Mouse (Mus musculus): ENCODE measurements around the gene Wdfy2. TPM values are rescaled to one million over a fixed set of nuclear protein-coding genes. Genes with fewer than 3 reads are reported as not detected.

Wdfy2 gene
- polyA plus RNA-seq, 1 experiment = 11.2 TPM

DNA sequence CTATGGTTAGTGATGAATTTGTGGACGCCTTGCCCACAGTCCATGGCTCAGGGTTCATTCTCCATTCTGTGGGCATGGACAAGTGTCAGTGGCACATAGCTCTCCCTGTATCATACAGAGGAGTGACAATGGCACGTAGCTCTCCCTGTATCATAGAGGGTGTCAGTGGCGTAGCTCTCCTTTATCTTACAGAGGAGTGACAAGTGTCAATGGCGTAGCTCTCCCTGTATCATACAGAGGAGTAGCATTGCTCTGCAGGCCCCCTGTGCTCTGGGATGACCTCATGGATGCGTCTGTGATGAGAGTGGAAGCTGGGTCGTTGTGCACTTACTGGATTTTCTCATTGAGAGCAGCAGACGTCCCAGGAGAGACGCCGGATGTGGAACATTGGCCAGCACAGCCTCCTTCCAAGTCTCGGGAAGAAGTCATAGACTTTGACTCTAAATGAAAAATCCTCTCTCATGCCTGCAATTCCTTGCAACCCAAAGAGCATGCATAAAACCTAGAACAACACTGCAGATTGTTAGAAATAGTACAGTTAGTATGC, 79.1 kb downstream of the Wdfy2 start:
- no peak for TF ChIP-seq POLR2A (IDR thresholded peaks at IDR 0.05; ENCODE audit: insufficient read depth, low read length)
- TF ChIP-seq EP300 (IDR thresholded peaks at IDR 0.05; ENCODE audit: insufficient read depth, low read depth, low read length) = no peak

DNA sequence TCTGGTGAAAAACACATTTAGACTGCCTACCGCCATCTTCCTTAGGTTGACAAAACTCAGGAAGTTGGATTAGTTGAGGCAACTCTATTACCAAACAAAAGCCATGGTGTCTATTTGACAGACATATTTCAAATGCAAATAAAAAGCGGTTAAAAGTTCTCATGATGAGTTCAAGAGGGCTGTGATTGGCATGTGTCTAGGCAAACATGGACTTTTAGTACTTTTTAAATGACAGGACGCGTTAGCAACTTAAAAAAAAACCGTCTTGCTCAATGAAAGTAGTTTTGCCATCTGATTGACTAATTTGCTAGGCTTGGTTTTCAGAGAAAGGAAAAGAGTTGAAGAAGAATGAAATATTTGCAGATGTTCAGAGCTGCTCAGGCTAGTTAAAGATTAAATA, 83.9 kb downstream of the Wdfy2 start:
- Histone ChIP-seq H3K9me3 (replicated peaks; ENCODE audit: control insufficient read depth, insufficient read depth, low read length, poor library complexity, severe bottlenecking) (no peaks in the 10 kb centered on the region), H3K4me1 (ENCODE audit: control insufficient read depth, insufficient read depth, low read length) (no peaks in the 10 kb centered on the region), H3K36me3 (ENCODE audit: control insufficient read depth, insufficient read depth, low read length, poor library complexity, severe bottlenecking) (no peaks in the 10 kb centered on the region), H3K27me3 (ENCODE audit: control insufficient read depth, insufficient read depth, low read length, poor library complexity, severe bottlenecking) (no peaks in the 10 kb centered on the region), H3K27ac (ENCODE audit: insufficient read depth, low read length) (no peak overlapping the region), H3K4me3 (ENCODE audit: low read depth, low read length) (no peak overlapping the region), H3K9ac (ENCODE audit: low read depth, poor library complexity, severe bottlenecking) (no peak overlapping the region)
- TF ChIP-seq POLR2A (IDR thresholded peaks at IDR 0.05; ENCODE audit: insufficient read depth, low read length) (no peak), EP300 (IDR thresholded peaks at IDR 0.05; ENCODE audit: insufficient read depth, low read depth, low read length) (no peak), CTCF (IDR thresholded peaks at IDR 0.05; ENCODE audit: low read depth, low read length) (no peak)

More for the DNA sequence above, 79.1 kb downstream of the Wdfy2 start:
- H3K27me3 ChIP-seq (ENCODE audit: control insufficient read depth, insufficient read depth, low read length, poor library complexity, severe bottlenecking) = no peaks in the 10 kb centered on the region
- no peak overlapping the region for H3K4me3 ChIP-seq (ENCODE audit: low read depth, low read length)
- no peak overlapping the region for H3K9ac ChIP-seq (ENCODE audit: low read depth, poor library complexity, severe bottlenecking)
- no peaks in the 10 kb centered on the region for H3K4me1 ChIP-seq (ENCODE audit: control insufficient read depth, insufficient read depth, low read length)
- no peaks in the 10 kb centered on the region for H3K36me3 ChIP-seq (ENCODE audit: control insufficient read depth, insufficient read depth, low read length, poor library complexity, severe bottlenecking)
- no peak overlapping the region for H3K27ac ChIP-seq (ENCODE audit: insufficient read depth, low read length)
- H3K9me3 ChIP-seq (replicated peaks; ENCODE audit: control insufficient read depth, insufficient read depth, low read length, poor library complexity, severe bottlenecking) = no peaks in the 10 kb centered on the region

DNA sequence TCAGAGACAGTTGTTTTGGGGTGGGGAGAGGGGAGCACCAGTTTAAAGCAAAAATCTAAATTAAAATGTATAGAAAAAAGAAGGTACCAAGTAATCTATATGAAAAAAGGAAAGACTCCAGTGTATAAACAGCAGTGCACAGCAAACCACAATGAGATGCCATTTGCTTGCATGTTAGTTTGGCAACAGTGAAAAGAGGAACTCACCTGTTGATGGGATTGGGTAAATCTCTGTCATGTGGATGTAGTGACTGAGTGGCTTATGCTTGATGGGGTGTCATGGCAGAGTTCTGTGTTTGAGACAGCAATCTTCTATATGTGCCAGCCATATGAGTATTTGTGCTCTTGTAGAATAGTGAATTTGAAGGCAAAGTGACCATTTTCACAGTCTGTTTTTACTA, 85.2 kb downstream of the Wdfy2 start:
- no peaks in the 10 kb centered on the region for H3K9me3 ChIP-seq (replicated peaks; ENCODE audit: control insufficient read depth, insufficient read depth, low read length, poor library complexity, severe bottlenecking)
- no peak overlapping the region for H3K27ac ChIP-seq (ENCODE audit: insufficient read depth, low read length)
- no peaks in the 10 kb centered on the region for H3K36me3 ChIP-seq (ENCODE audit: control insufficient read depth, insufficient read depth, low read length, poor library complexity, severe bottlenecking)
- H3K4me1 ChIP-seq (ENCODE audit: control insufficient read depth, insufficient read depth, low read length) = no peaks in the 10 kb centered on the region
- no peak overlapping the region for H3K9ac ChIP-seq (ENCODE audit: low read depth, poor library complexity, severe bottlenecking)
- no peak overlapping the region for H3K4me3 ChIP-seq (ENCODE audit: low read depth, low read length)
- TF ChIP-seq CTCF (IDR thresholded peaks at IDR 0.05; ENCODE audit: low read depth, low read length) = no peak
- TF ChIP-seq POLR2A (IDR thresholded peaks at IDR 0.05; ENCODE audit: insufficient read depth, low read length) = no peak
- no peaks in the 10 kb centered on the region for H3K27me3 ChIP-seq (ENCODE audit: control insufficient read depth, insufficient read depth, low read length, poor library complexity, severe bottlenecking)

- Histone ChIP-seq H3K9ac (ENCODE audit: low read depth, poor library complexity, severe bottlenecking) (no peak overlapping the region), H3K36me3 (ENCODE audit: control insufficient read depth, insufficient read depth, low read length, poor library complexity, severe bottlenecking) (no peaks in the 10 kb centered on the region)
- TF ChIP-seq EP300 (IDR thresholded peaks at IDR 0.05; ENCODE audit: insufficient read depth, low read depth, low read length) = no peak
- no peak for TF ChIP-seq POLR2A (IDR thresholded peaks at IDR 0.05; ENCODE audit: insufficient read depth, low read length)
- TF ChIP-seq CTCF (IDR thresholded peaks at IDR 0.05; ENCODE audit: low read depth, low read length) = peak; percentile 66
Observed at GRCm38 (mm10) chr14:62924800-62925199, 87.3 kb downstream of the Wdfy2 start.

GRCm38 (mm10) chr14:62928101-62928541, 90.6 kb downstream of the Wdfy2 start:
- no peaks in the 10 kb centered on the region for H3K27me3 ChIP-seq (ENCODE audit: control insufficient read depth, insufficient read depth, low read length, poor library complexity, severe bottlenecking)

More at GRCm38 (mm10) chr14:62924800-62925199, 87.3 kb downstream of the Wdfy2 start:
- Histone ChIP-seq H3K27ac (ENCODE audit: insufficient read depth, low read length) (no peak overlapping the region), H3K4me1 (ENCODE audit: control insufficient read depth, insufficient read depth, low read length) (no peaks in the 10 kb centered on the region), H3K9me3 (replicated peaks; ENCODE audit: control insufficient read depth, insufficient read depth, low read length, poor library complexity, severe bottlenecking) (no peaks in the 10 kb centered on the region), H3K4me3 (ENCODE audit: low read depth, low read length) (no peak overlapping the region), H3K27me3 (ENCODE audit: control insufficient read depth, insufficient read depth, low read length, poor library complexity, severe bottlenecking) (no peaks in the 10 kb centered on the region)

DNA sequence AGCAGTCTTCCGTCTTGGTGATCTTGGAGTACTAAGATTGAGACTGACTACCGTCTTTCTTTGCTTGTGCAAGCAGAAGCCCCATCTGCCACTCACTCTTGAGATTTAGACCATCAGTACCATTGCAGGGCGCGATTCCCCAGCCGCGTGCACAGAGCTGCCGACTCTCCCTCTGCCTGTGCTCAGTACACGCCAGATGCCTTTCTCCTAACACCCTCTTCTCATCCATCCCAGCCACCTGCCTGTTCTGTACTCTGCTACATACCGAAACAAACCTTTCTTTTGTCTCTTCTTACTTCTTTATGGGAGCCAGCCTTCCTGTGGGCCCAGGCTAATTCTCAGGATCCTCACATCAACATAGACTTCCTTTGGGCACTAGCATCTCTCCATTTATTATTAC, 97.9 kb downstream of the Wdfy2 start:
- H3K9me3 ChIP-seq (replicated peaks; ENCODE audit: control insufficient read depth, insufficient read depth, low read length, poor library complexity, severe bottlenecking) = no peaks in the 10 kb centered on the region
- H3K4me3 ChIP-seq (ENCODE audit: low read depth, low read length) = no peak overlapping the region
- no peaks in the 10 kb centered on the region for H3K4me1 ChIP-seq (ENCODE audit: control insufficient read depth, insufficient read depth, low read length)
- H3K36me3 ChIP-seq (ENCODE audit: control insufficient read depth, insufficient read depth, low read length, poor library complexity, severe bottlenecking) = no peaks in the 10 kb centered on the region
- no peak overlapping the region for H3K27ac ChIP-seq (ENCODE audit: insufficient read depth, low read length)
- no peak for TF ChIP-seq EP300 (IDR thresholded peaks at IDR 0.05; ENCODE audit: insufficient read depth, low read depth, low read length)
- TF ChIP-seq CTCF (IDR thresholded peaks at IDR 0.05; ENCODE audit: low read depth, low read length) = no peak
- no peaks in the 10 kb centered on the region for H3K27me3 ChIP-seq (ENCODE audit: control insufficient read depth, insufficient read depth, low read length, poor library complexity, severe bottlenecking)
- no peak overlapping the region for H3K9ac ChIP-seq (ENCODE audit: low read depth, poor library complexity, severe bottlenecking)

More at GRCm38 (mm10) chr14:62928101-62928541, 90.6 kb downstream of the Wdfy2 start:
- no peak overlapping the region for H3K9ac ChIP-seq (ENCODE audit: low read depth, poor library complexity, severe bottlenecking)
- TF ChIP-seq POLR2A (IDR thresholded peaks at IDR 0.05; ENCODE audit: insufficient read depth, low read length) = no peak
- TF ChIP-seq EP300 (IDR thresholded peaks at IDR 0.05; ENCODE audit: insufficient read depth, low read depth, low read length) = no peak
- no peak for TF ChIP-seq CTCF (IDR thresholded peaks at IDR 0.05; ENCODE audit: low read depth, low read length)
- H3K4me3 ChIP-seq (ENCODE audit: low read depth, low read length) = no peak overlapping the region
- no peaks in the 10 kb centered on the region for H3K4me1 ChIP-seq (ENCODE audit: control insufficient read depth, insufficient read depth, low read length)
- H3K36me3 ChIP-seq (ENCODE audit: control insufficient read depth, insufficient read depth, low read length, poor library complexity, severe bottlenecking) = no peaks in the 10 kb centered on the region
- no peaks in the 10 kb centered on the region for H3K9me3 ChIP-seq (replicated peaks; ENCODE audit: control insufficient read depth, insufficient read depth, low read length, poor library complexity, severe bottlenecking)
- no peak overlapping the region for H3K27ac ChIP-seq (ENCODE audit: insufficient read depth, low read length)

Measured in ES-Bruce4 (cell line).